Mouse (Mus musculus) midbrain, embryonic 12.5 days (tissue): ENCODE data around the gene Cnn2. TPM values are rescaled to one million over a fixed set of nuclear protein-coding genes. Genes with fewer than 3 reads are reported as not detected.
A peak's percentile ranks its signal among the peaks of the same experiment; 100 is the strongest.

Source experiments
- ATAC-seq: fragments of 200-750 bp; cut with Nextera tagmentation; 2 replicates; pipeline ENCODE4 v1.8.0; 2017; ENCODE audit warnings: low read depth, moderate TSS enrichment, moderate library complexity; ENCODE audit not compliant: low FRiP score
- H3K27ac ChIP-seq: fragments of 300-500 bp; sonication (generic); replicated peaks from 2 replicates; pipeline ENCODE4 v1.5.1; 2016; ENCODE audit warnings: mild to moderate bottlenecking
- H3K27me3 ChIP-seq: fragments of 300-500 bp; sonication (generic); 2 replicates; pipeline ENCODE4 v1.6.1; 2016; ENCODE audit warnings: mild to moderate bottlenecking
- H3K36me3 ChIP-seq: fragments of 300-500 bp; sonication (generic); 2 replicates; pipeline ENCODE4 v1.6.1; 2016
- H3K4me1 ChIP-seq: fragments of 300-500 bp; sonication (generic); 2 replicates; pipeline ENCODE4 v1.6.1; 2016
- H3K4me2 ChIP-seq: fragments of 300-500 bp; sonication (generic); replicated peaks from 2 replicates; pipeline ENCODE4 v1.6.1; 2016; ENCODE audit warnings: mild to moderate bottlenecking, moderate library complexity
- H3K4me3 ChIP-seq: fragments of 300-500 bp; sonication (generic); 2 replicates; pipeline ENCODE4 v1.5.1; 2016; ENCODE audit warnings: mild to moderate bottlenecking
- H3K9ac ChIP-seq: fragments of 300-500 bp; sonication (generic); replicated peaks from 2 replicates; pipeline ENCODE4 v1.6.1; 2016; ENCODE audit warnings: mild to moderate bottlenecking, moderate library complexity
- H3K9me3 ChIP-seq: fragments of 300-500 bp; sonication (generic); 2 replicates; pipeline ENCODE4 v1.6.1; 2016; ENCODE audit warnings: mild to moderate bottlenecking
- WGBS: fragments of 180-500 bp; shearing (Covaris S2); methylation state at CpG from one replicate; pipeline ENCODE4 v1.1.7; 2016; 5-methylcytosine and 5-hydroxymethylcytosine counted together
- polyA plus RNA-seq: library from polyadenylated mRNA; unstranded; fragments of >200 nt; fragmentation: Nextera tagmentation; extraction: Ambion mirVana; gene quantifications from 2 replicates; pipeline ENCODE4 v1.2.1, GENCODE M21; 2016

Cnn2 gene
- polyA plus RNA-seq, 1 experiment from 2014 or later = 168 TPM

- WGBS = under 1% methylated on average over 22 of the region's 22 CpGs
- peak overlapping the region; percentile 79 for H3K4me3 ChIP-seq
- peaks cover 35% of the 10 kb centered on the region for H3K27me3 ChIP-seq
- peaks cover 48% of the 10 kb centered on the region for H3K4me1 ChIP-seq
- peaks cover 12% of the 10 kb centered on the region for H3K36me3 ChIP-seq
- peak overlapping the region; percentile 92 for H3K27ac ChIP-seq
- no peaks in the 10 kb centered on the region for H3K9me3 ChIP-seq
- peak; percentile 93 for ATAC-seq
- peak overlapping the region; percentile 89 for H3K4me2 ChIP-seq
- peak overlapping the region; percentile 86 for H3K9ac ChIP-seq
These were observed 3.5 kb upstream of the Cnn2 start for GRCm38 (mm10) chr10:79984871-79985270.

- Histone ChIP-seq H3K4me2 (peak overlapping the region; percentile 89), H3K9me3 (no peaks in the 10 kb centered on the region), H3K36me3 (0 out of 2 replicates have a peak, but pooled peaks cover 7% of the 10 kb centered on the region), H3K27ac (peak overlapping the region; percentile 92), H3K4me1 (peaks cover 48% of the 10 kb centered on the region), H3K9ac (peak overlapping the region; percentile 68), H3K4me3 (peak overlapping the region; percentile 79), H3K27me3 (peaks cover 41% of the 10 kb centered on the region)
- 3% methylated on average over 35 of the region's 35 CpGs for WGBS
- no peak for ATAC-seq
These were observed 2.8 kb upstream of the Cnn2 start for GRCm38 (mm10) chr10:79985334-79986231.

GRCm38 (mm10) chr10:79986232-79986878 is 2.0 kb upstream of the Cnn2 start:
- Histone ChIP-seq H3K4me3 (peak overlapping the region; percentile 79), H3K27me3 (peaks cover 48% of the 10 kb centered on the region), H3K9me3 (no peaks in the 10 kb centered on the region), H3K4me2 (peak overlapping the region; percentile 89), H3K27ac (peak overlapping the region; percentile 92), H3K9ac (peak overlapping the region; percentile 68; the same call in 1 of the 2 replicates), H3K36me3 (0 out of 2 replicates have a peak, but pooled peaks cover 1% of the 10 kb centered on the region), H3K4me1 (peaks cover 44% of the 10 kb centered on the region)
- ATAC-seq = no peak
- 48% methylated on average over 6 of the region's 6 CpGs for WGBS

- Histone ChIP-seq H3K36me3 (no peaks in the 10 kb centered on the region), H3K4me1 (peaks cover 41% of the 10 kb centered on the region), H3K27ac (no peak overlapping the region), H3K4me3 (peak overlapping the region; percentile 1; the same call in 1 of the 2 replicates), H3K27me3 (peaks cover 48% of the 10 kb centered on the region), H3K9ac (peak overlapping the region; percentile 8), H3K9me3 (0 out of 2 replicates have a peak, but pooled peaks cover 4% of the 10 kb centered on the region), H3K4me2 (peak overlapping the region; percentile 7; the same call in 1 of the 2 replicates)
- WGBS = 6% methylated on average over 11 of the region's 11 CpGs
- ATAC-seq = no peak
These were observed 1.4 kb upstream of the Cnn2 start for GRCm38 (mm10) chr10:79986963-79987362.

GRCm38 (mm10) chr10:79987771-79988505 is 446 bp upstream of the Cnn2 start:
- H3K9me3 ChIP-seq = 0 out of 2 replicates have a peak, but pooled peaks cover 4% of the 10 kb centered on the region
- peak overlapping the region; percentile 54 for H3K4me2 ChIP-seq
- peak overlapping the region; percentile 50 for H3K9ac ChIP-seq
- H3K27me3 ChIP-seq = peaks cover 48% of the 10 kb centered on the region
- no peak for ATAC-seq
- H3K27ac ChIP-seq = 0 out of 2 replicates have a peak overlapping the region, but pooled peaks have one; percentile 20
- H3K4me3 ChIP-seq = peak overlapping the region; percentile 47
- no peaks in the 10 kb centered on the region for H3K36me3 ChIP-seq
- H3K4me1 ChIP-seq = peaks cover 33% of the 10 kb centered on the region
- WGBS = 12% methylated on average over 27 of the region's 27 CpGs

- H3K36me3 ChIP-seq = no peaks in the 10 kb centered on the region
- no peak overlapping the region for H3K27ac ChIP-seq
- H3K9ac ChIP-seq = 0 out of 2 replicates have a peak overlapping the region, but pooled peaks have one; percentile 11
- H3K4me3 ChIP-seq = peak overlapping the region; percentile 47
- peak overlapping the region; percentile 54 for H3K4me2 ChIP-seq
- ATAC-seq = no peak
- 26% methylated on average over 8 of the region's 8 CpGs for WGBS
- peaks cover 25% of the 10 kb centered on the region for H3K4me1 ChIP-seq
- H3K9me3 ChIP-seq = 0 out of 2 replicates have a peak, but pooled peaks cover 4% of the 10 kb centered on the region
- H3K27me3 ChIP-seq = peaks cover 48% of the 10 kb centered on the region
These were observed 945 bp downstream of the Cnn2 start for GRCm38 (mm10) chr10:79989272-79989786.

- ATAC-seq = no peak
- Histone ChIP-seq H3K4me2 (peak overlapping the region; percentile 54), H3K9ac (no peak overlapping the region), H3K4me1 (peaks cover 25% of the 10 kb centered on the region), H3K9me3 (0 out of 2 replicates have a peak, but pooled peaks cover 4% of the 10 kb centered on the region), H3K27ac (no peak overlapping the region), H3K4me3 (peak overlapping the region; percentile 22; the same call in 1 of the 2 replicates), H3K36me3 (no peaks in the 10 kb centered on the region), H3K27me3 (peaks cover 48% of the 10 kb centered on the region)
- 18% methylated on average over 15 of the region's 15 CpGs for WGBS
These were observed 1.5 kb downstream of the Cnn2 start for GRCm38 (mm10) chr10:79989870-79990269.

GRCm38 (mm10) chr10:79991099-79991498 is 2.7 kb downstream of the Cnn2 start:
- no peak for ATAC-seq
- no peaks in the 10 kb centered on the region for H3K36me3 ChIP-seq
- 0 out of 2 replicates have a peak, but pooled peaks cover 4% of the 10 kb centered on the region for H3K9me3 ChIP-seq
- H3K27ac ChIP-seq = no peak overlapping the region
- H3K4me3 ChIP-seq = no peak overlapping the region
- H3K27me3 ChIP-seq = peaks cover 48% of the 10 kb centered on the region
- H3K4me2 ChIP-seq = no peak overlapping the region
- H3K9ac ChIP-seq = no peak overlapping the region
- 59% methylated on average over 12 of the region's 12 CpGs for WGBS
- H3K4me1 ChIP-seq = peaks cover 19% of the 10 kb centered on the region

- no peak overlapping the region for H3K27ac ChIP-seq
- H3K4me3 ChIP-seq = no peak overlapping the region
- H3K4me2 ChIP-seq = no peak overlapping the region
- 85% methylated on average over 6 of the region's 6 CpGs for WGBS
- H3K9me3 ChIP-seq = 0 out of 2 replicates have a peak, but pooled peaks cover 4% of the 10 kb centered on the region
- peaks cover 46% of the 10 kb centered on the region for H3K27me3 ChIP-seq
- no peak overlapping the region for H3K9ac ChIP-seq
- H3K4me1 ChIP-seq = peaks cover 17% of the 10 kb centered on the region; the same call in 1 of the 2 replicates
- no peaks in the 10 kb centered on the region for H3K36me3 ChIP-seq
- no peak for ATAC-seq
These were observed 3.2 kb downstream of the Cnn2 start for GRCm38 (mm10) chr10:79991548-79991947.

GRCm38 (mm10) chr10:79994397-79995115 is 6.2 kb downstream of the Cnn2 start:
- no peak for ATAC-seq
- Histone ChIP-seq H3K4me1 (peaks cover 17% of the 10 kb centered on the region), H3K4me2 (no peak overlapping the region), H3K27ac (no peak overlapping the region), H3K9ac (no peak overlapping the region; the same call in 1 of the 2 replicates), H3K9me3 (0 out of 2 replicates have a peak, but pooled peaks cover 4% of the 10 kb centered on the region), H3K27me3 (peaks cover 32% of the 10 kb centered on the region), H3K4me3 (no peak overlapping the region), H3K36me3 (no peaks in the 10 kb centered on the region)
- 92% methylated on average over 16 of the region's 16 CpGs for WGBS
